Mouse (Mus musculus) bone marrow, adult 2 months (tissue): ENCODE measurements at regions not wholly inside any gene's neighbourhood (a gene's known extent, or its start where the extent isn't known, plus 50 kb on each side); places are given as distances from the start of the nearest gene placed in this dataset.

ENCODE experiments used
- CTCF ChIP-seq: fragments of 200-500 bp; IDR thresholded peaks from 2 replicates; pipeline ENCODE4 v1.5.1; 2011; ENCODE audit warnings: low read length, control low read depth; ENCODE audit not compliant: control insufficient read depth, insufficient read depth
- POLR2A ChIP-seq: fragments of 200-500 bp; IDR thresholded peaks from 2 replicates; pipeline ENCODE4 v1.6.1; 2011; ENCODE audit warnings: low read depth, mild to moderate bottlenecking, control low read depth, low read length, borderline replicate concordance; ENCODE audit not compliant: control insufficient read depth

- no peak for TF ChIP-seq POLR2A
- no peak for TF ChIP-seq CTCF
These were observed 122.8 kb downstream of the Zfp365 start for GRCm38 (mm10) chr10:67789651-67790050.
